Mouse (Mus musculus): ENCODE measurements around the gene Ier5.

Gene Ier5

GRCm38 (mm10) chr1:155099280-155099848 is at the start of gene Ier5:
Ier5 (minus strand) TSS chr1:155099636.
- DNase-seq (ENCODE audit: low read depth in 2 of 2, low spot score in 2 of 2): peak; percentile 99

GRCm38 (mm10) chr1:155147228-155147627 is 47.8 kb upstream of the Ier5 start:
- DNase-seq (ENCODE audit: low read depth in 2 of 2, low spot score in 2 of 2): no peak

- peak; percentile 31 to 72 for DNase-seq (ENCODE audit: low read depth in 2 of 2, low spot score in 2 of 2)
These were observed 47.1 kb upstream of the Ier5 start, which contains the start of gene Mr1 for GRCm38 (mm10) chr1:155146572-155146980. Mr1 (minus strand) TSS chr1:155146814.

GRCm38 (mm10) chr1:155145620-155146019 is 46.2 kb upstream of the Ier5 start:
- DNase-seq (ENCODE audit: low read depth in 2 of 2, low spot score in 2 of 2): peak; percentile 28 to 38

- peak; percentile 75 to 86 for DNase-seq (ENCODE audit: low read depth in 2 of 2, low spot score in 2 of 2)
These were observed 40.6 kb upstream of the Ier5 start for GRCm38 (mm10) chr1:155140076-155140475.

GRCm38 (mm10) chr1:155138795-155139194 is 39.4 kb upstream of the Ier5 start:
- no peak for DNase-seq (ENCODE audit: low read depth in 2 of 2, low spot score in 2 of 2)

- DNase-seq (ENCODE audit: low read depth in 2 of 2, low spot score in 2 of 2): no peak
These were observed 35.4 kb upstream of the Ier5 start for GRCm38 (mm10) chr1:155134866-155135265.

- no peak for DNase-seq (ENCODE audit: low read depth in 2 of 2, low spot score in 2 of 2)
These were observed 28.0 kb upstream of the Ier5 start for GRCm38 (mm10) chr1:155127429-155127934.

- DNase-seq (ENCODE audit: low read depth in 2 of 2, low spot score in 2 of 2): no peak
These were observed 27.3 kb upstream of the Ier5 start for GRCm38 (mm10) chr1:155126716-155127115.

GRCm38 (mm10) chr1:155124397-155124796 is 25.0 kb upstream of the Ier5 start:
- DNase-seq (ENCODE audit: low read depth in 2 of 2, low spot score in 2 of 2): no peak

- DNase-seq (ENCODE audit: low read depth in 2 of 2, low spot score in 2 of 2): no peak
These were observed 22.8 kb upstream of the Ier5 start for GRCm38 (mm10) chr1:155121977-155122939.

GRCm38 (mm10) chr1:155119719-155120118 is 20.3 kb upstream of the Ier5 start:
- no peak for DNase-seq (ENCODE audit: low read depth in 2 of 2, low spot score in 2 of 2)

- no peak for DNase-seq (ENCODE audit: low read depth in 2 of 2, low spot score in 2 of 2)
These were observed 14.5 kb upstream of the Ier5 start for GRCm38 (mm10) chr1:155113946-155114345.

- DNase-seq (ENCODE audit: low read depth in 2 of 2, low spot score in 2 of 2): no peak
These were observed 13.4 kb upstream of the Ier5 start for GRCm38 (mm10) chr1:155112875-155113274.

- no peak for DNase-seq (ENCODE audit: low read depth in 2 of 2, low spot score in 2 of 2)
These were observed 12.7 kb upstream of the Ier5 start for GRCm38 (mm10) chr1:155112118-155112517.

GRCm38 (mm10) chr1:155111491-155111890 is 12.1 kb upstream of the Ier5 start:
- no peak for DNase-seq (ENCODE audit: low read depth in 2 of 2, low spot score in 2 of 2)

GRCm38 (mm10) chr1:155109387-155110350 is 10.2 kb upstream of the Ier5 start:
- DNase-seq (ENCODE audit: low read depth in 2 of 2, low spot score in 2 of 2): no peak

- DNase-seq (ENCODE audit: low read depth in 2 of 2, low spot score in 2 of 2): no peak
These were observed 9.0 kb upstream of the Ier5 start for GRCm38 (mm10) chr1:155108412-155108811.

- DNase-seq (ENCODE audit: low read depth in 2 of 2, low spot score in 2 of 2): no peak
These were observed 8.4 kb upstream of the Ier5 start for GRCm38 (mm10) chr1:155107843-155108242.

GRCm38 (mm10) chr1:155106310-155106709 is 6.9 kb upstream of the Ier5 start:
- no peak for DNase-seq (ENCODE audit: low read depth in 2 of 2, low spot score in 2 of 2)

- DNase-seq (ENCODE audit: low read depth in 2 of 2, low spot score in 2 of 2): no peak
These were observed 4.6 kb upstream of the Ier5 start for GRCm38 (mm10) chr1:155103991-155104390.
